Mouse (Mus musculus) MEL (cell line): ENCODE measurements at regions not wholly inside any gene's neighbourhood (a gene's known extent, or its start where the extent isn't known, plus 50 kb on each side); places are given as distances from the start of the nearest gene placed in this dataset.

Experiments used
- DNase-seq: peaks from one replicate; pipeline ENCODE4 v3.0.0; 2011; ENCODE audit warnings: low read depth, low spot score
- H3K27ac ChIP-seq: 2 replicates; pipeline ENCODE4 v1.5.1; 2012; ENCODE audit warnings: low read depth, mild to moderate bottlenecking, control low read depth, low read length, moderate library complexity; ENCODE audit not compliant: control insufficient read depth
- H3K27me3 ChIP-seq, 2 experiments: fragments of 150-350 bp in 1 of 2; sonication (generic) in 1 of 2; 2 replicates each; pipeline ENCODE4 v1.6.1; 2012; ENCODE audit warnings: low read length in 2 of 2, mild to moderate bottlenecking in 2 of 2, improper control_type of control experiment in 1 of 2, moderate library complexity in 1 of 2; ENCODE audit not compliant: insufficient read depth in 2 of 2, control insufficient read depth in 1 of 2
- H3K36me3 ChIP-seq, 2 experiments: 2 replicates each; pipeline ENCODE4 v1.6.1; 2012 to 2014; ENCODE audit warnings: low read length in 2 of 2, improper control_type of control experiment in 1 of 2, inconsistent platforms in 1 of 2, mild to moderate bottlenecking in 1 of 2; ENCODE audit not compliant: insufficient read depth in 2 of 2, control insufficient read depth in 1 of 2
- H3K4me1 ChIP-seq, 2 experiments: fragments of 150-350 bp in 1 of 2; sonication (generic) in 1 of 2; 2 replicates each; pipeline ENCODE4 v1.6.1; 2012; ENCODE audit warnings: low read length in 2 of 2, improper control_type of control experiment in 1 of 2, mild to moderate bottlenecking in 1 of 2; ENCODE audit not compliant: insufficient read depth in 2 of 2, control insufficient read depth in 1 of 2
- H3K4me3 ChIP-seq, 2 experiments: fragments of 150-350 bp in 1 of 2; sonication (generic) in 1 of 2; 2 replicates each; pipeline ENCODE4 v1.5.1; 2012; ENCODE audit warnings: low read depth in 2 of 2, low read length in 2 of 2, mild to moderate bottlenecking in 2 of 2, moderate library complexity in 2 of 2, control low read depth in 1 of 2, improper control_type of control experiment in 1 of 2; ENCODE audit not compliant: control insufficient read depth in 1 of 2, insufficient read depth in 1 of 2
- H3K79me2 ChIP-seq: 2 replicates; pipeline ENCODE4 v1.6.1; 2012; ENCODE audit warnings: mild to moderate bottlenecking, low read length, moderate library complexity; ENCODE audit not compliant: control insufficient read depth, poor library complexity, insufficient read depth
- H3K9ac ChIP-seq: 2 replicates; pipeline ENCODE4 v1.6.1; 2012; ENCODE audit warnings: low read depth, mild to moderate bottlenecking, control low read depth, low read length, moderate library complexity; ENCODE audit not compliant: control insufficient read depth, poor library complexity, severe bottlenecking
- H3K9me3 ChIP-seq: fragments of 150-350 bp; sonication (generic); replicated peaks from 2 replicates; pipeline ENCODE4 v1.6.1; 2012; ENCODE audit warnings: mild to moderate bottlenecking, low read length, improper control_type of control experiment, moderate library complexity; ENCODE audit not compliant: insufficient read depth
- CHD1 ChIP-seq: IDR thresholded peaks from 2 replicates; pipeline ENCODE4 v1.6.1; 2012; ENCODE audit warnings: low read depth, mild to moderate bottlenecking, inconsistent platforms, low read length, improper control_type of control experiment
- CHD2 ChIP-seq: IDR thresholded peaks from 2 replicates; pipeline ENCODE4 v1.6.1; 2011; ENCODE audit warnings: low read length, improper control_type of control experiment
- CTCF ChIP-seq, 3 experiments: IDR thresholded peaks in 2 of 3; conservative IDR thresholded peaks in 1 of 3; 2 replicates each; pipeline ENCODE4 v1.5.1; 2011 to 2012; ENCODE audit warnings: low read length in 3 of 3, low read depth in 2 of 3, mild to moderate bottlenecking in 2 of 3, improper control_type of control experiment in 1 of 3, inconsistent platforms in 1 of 3, mixed read lengths in 1 of 3, moderate library complexity in 1 of 3; ENCODE audit not compliant: control insufficient read depth in 1 of 3, insufficient read depth in 1 of 3, poor library complexity in 1 of 3, severe bottlenecking in 1 of 3
- E2F4 ChIP-seq: IDR thresholded peaks from 2 replicates; pipeline ENCODE4 v1.6.1; 2011; ENCODE audit warnings: low read depth, low read length, improper control_type of control experiment, borderline replicate concordance
- ELF1 ChIP-seq: IDR thresholded peaks from 2 replicates; pipeline ENCODE4 v1.6.1; 2014; ENCODE audit warnings: low read depth, mild to moderate bottlenecking, inconsistent platforms, low read length, improper control_type of control experiment, moderate library complexity
- EP300 ChIP-seq, 2 experiments: IDR thresholded peaks; 2 replicates each; pipeline ENCODE4 v1.6.1; 2011; ENCODE audit warnings: improper control_type of control experiment in 2 of 2, low read length in 2 of 2, low read depth in 1 of 2, mild to moderate bottlenecking in 1 of 2
- ETS1 ChIP-seq: IDR thresholded peaks from 2 replicates; pipeline ENCODE4 v1.6.1; 2012; ENCODE audit warnings: low read depth, mild to moderate bottlenecking, inconsistent platforms, low read length, improper control_type of control experiment, moderate library complexity
- HCFC1 ChIP-seq: IDR thresholded peaks from 2 replicates; pipeline ENCODE4 v1.6.1; 2012; ENCODE audit warnings: low read depth, mild to moderate bottlenecking, inconsistent platforms, low read length, improper control_type of control experiment, moderate library complexity
- JUND ChIP-seq: IDR thresholded peaks from 2 replicates; pipeline ENCODE4 v1.6.1; 2011; ENCODE audit warnings: low read depth, mild to moderate bottlenecking, improper control_type of control experiment, low read length
- MAX ChIP-seq: IDR thresholded peaks from 2 replicates; pipeline ENCODE4 v1.6.1; 2011; ENCODE audit warnings: low read length, improper control_type of control experiment
- MAZ ChIP-seq: IDR thresholded peaks from 2 replicates; pipeline ENCODE4 v1.6.1; 2012; ENCODE audit warnings: low read depth, mild to moderate bottlenecking, inconsistent platforms, low read length, improper control_type of control experiment
- MEF2A ChIP-seq: IDR thresholded peaks from 2 replicates; pipeline ENCODE4 v1.6.1; 2014; ENCODE audit warnings: low read depth, mild to moderate bottlenecking, inconsistent platforms, low read length, improper control_type of control experiment; ENCODE audit not compliant: poor library complexity, insufficient replicate concordance, severe bottlenecking; ENCODE audit errors: extremely low read depth
- MYB ChIP-seq: IDR thresholded peaks from 2 replicates; pipeline ENCODE4 v1.6.1; 2011; ENCODE audit warnings: mild to moderate bottlenecking, low read depth, low read length, improper control_type of control experiment
- MYC ChIP-seq: IDR thresholded peaks from 2 replicates; pipeline ENCODE4 v1.6.1; 2011; ENCODE audit warnings: low read depth, mild to moderate bottlenecking, low read length, improper control_type of control experiment, moderate library complexity
- NELFE ChIP-seq: IDR thresholded peaks from 2 replicates; pipeline ENCODE4 v1.6.1; 2011; ENCODE audit warnings: low read depth, low read length, improper control_type of control experiment
- NRF1 ChIP-seq: IDR thresholded peaks from 2 replicates; pipeline ENCODE4 v1.6.1; 2014; ENCODE audit warnings: low read depth, mild to moderate bottlenecking, inconsistent platforms, low read length, improper control_type of control experiment, moderate library complexity; ENCODE audit not compliant: poor library complexity, insufficient read depth, severe bottlenecking
- POLR2A ChIP-seq, 2 experiments: IDR thresholded peaks; 2 replicates each; pipeline ENCODE4 v1.6.1; 2011 to 2012; ENCODE audit warnings: low read length in 2 of 2, mild to moderate bottlenecking in 2 of 2, control low read depth in 1 of 2, improper control_type of control experiment in 1 of 2, low read depth in 1 of 2, moderate library complexity in 1 of 2; ENCODE audit not compliant: control insufficient read depth in 1 of 2, insufficient read depth in 1 of 2, poor library complexity in 1 of 2
- POLR2AphosphoS5 ChIP-seq: IDR thresholded peaks from 2 replicates; pipeline ENCODE4 v1.6.1; 2012; ENCODE audit warnings: low read depth, borderline replicate concordance, mild to moderate bottlenecking, inconsistent platforms, low read length, moderate library complexity, mixed read lengths
- RAD21 ChIP-seq: IDR thresholded peaks from 2 replicates; pipeline ENCODE4 v1.6.1; 2011; ENCODE audit warnings: mild to moderate bottlenecking, low read depth, low read length, improper control_type of control experiment
- SIN3A ChIP-seq: IDR thresholded peaks from 2 replicates; pipeline ENCODE4 v1.6.1; 2012; ENCODE audit warnings: low read length, improper control_type of control experiment, inconsistent platforms
- SMC3 ChIP-seq: IDR thresholded peaks from 2 replicates; pipeline ENCODE4 v1.6.1; 2011; ENCODE audit warnings: low read depth, low read length, improper control_type of control experiment
- TAL1 ChIP-seq: IDR thresholded peaks from 2 replicates; pipeline ENCODE4 v1.6.1; 2012; ENCODE audit warnings: mild to moderate bottlenecking, inconsistent platforms, low read length, moderate library complexity, mixed read lengths
- TBP ChIP-seq: IDR thresholded peaks from 2 replicates; pipeline ENCODE4 v1.8.0; 2011; ENCODE audit warnings: low read depth, low read length, improper control_type of control experiment
- TCF12 ChIP-seq: IDR thresholded peaks from 2 replicates; pipeline ENCODE4 v1.6.1; 2014; ENCODE audit warnings: low read depth, mild to moderate bottlenecking, inconsistent platforms, low read length, improper control_type of control experiment, moderate library complexity
- USF2 ChIP-seq, 2 experiments: IDR thresholded peaks; 2 replicates each; pipeline ENCODE4 v1.6.1; 2011 to 2012; ENCODE audit warnings: improper control_type of control experiment in 2 of 2, low read length in 2 of 2, borderline replicate concordance in 1 of 2, inconsistent platforms in 1 of 2, low read depth in 1 of 2, mild to moderate bottlenecking in 1 of 2; ENCODE audit not compliant: insufficient read depth in 1 of 2
- ZC3H11A ChIP-seq: IDR thresholded peaks from 2 replicates; pipeline ENCODE4 v1.6.1; 2012; ENCODE audit warnings: low read depth, mild to moderate bottlenecking, inconsistent platforms, low read length, improper control_type of control experiment
- ZKSCAN1 ChIP-seq: IDR thresholded peaks from 2 replicates; pipeline ENCODE4 v1.6.1; 2012; ENCODE audit warnings: low read depth, mild to moderate bottlenecking, inconsistent platforms, low read length, improper control_type of control experiment, moderate library complexity
- ZNF384 ChIP-seq: IDR thresholded peaks from 2 replicates; pipeline ENCODE4 v1.6.1; 2012; ENCODE audit warnings: low read depth, mild to moderate bottlenecking, inconsistent platforms, low read length, improper control_type of control experiment

- Histone ChIP-seq H3K4me1 (no peaks in the 10 kb centered on the region), H3K9me3 (no peaks in the 10 kb centered on the region), H3K4me3 (no peak overlapping the region), H3K9ac (no peak overlapping the region), H3K79me2 (no peaks in the 10 kb centered on the region), H3K36me3 (no peaks in the 10 kb centered on the region), H3K27ac (no peak overlapping the region), H3K27me3 (no peaks in the 10 kb centered on the region)
- DNase-seq = no peak
- no peak for TF ChIP-seq E2F4
- no peak for TF ChIP-seq TAL1
- TF ChIP-seq ZKSCAN1 = no peak
- TF ChIP-seq HCFC1 = no peak
- no peak for TF ChIP-seq ZC3H11A
- TF ChIP-seq ZNF384 = no peak
- no peak for TF ChIP-seq JUND
- no peak for TF ChIP-seq CTCF (IDR thresholded peaks at IDR 0.05 in 2 of 3, conservative IDR thresholded peaks at IDR 0.05 in 1 of 3; ENCODE audit: control insufficient read depth in 1 of 3, insufficient read depth in 1 of 3, low read depth in 2 of 3, low read length in 3 of 3, poor library complexity in 1 of 3, severe bottlenecking in 1 of 3)
- no peak for TF ChIP-seq NRF1
- no peak for TF ChIP-seq MYB
- TF ChIP-seq POLR2A (IDR thresholded peaks at IDR 0.05; ENCODE audit: control insufficient read depth in 1 of 2, insufficient read depth in 1 of 2, low read depth in 1 of 2, low read length in 2 of 2, poor library complexity in 1 of 2) = no peak
- TF ChIP-seq TCF12 = no peak
- no peak for TF ChIP-seq CHD1
- TF ChIP-seq SMC3 = no peak
- TF ChIP-seq MEF2A = no peak
- TF ChIP-seq ETS1 = no peak
- no peak for TF ChIP-seq MAX
- no peak for TF ChIP-seq TBP
These were observed 412.1 kb upstream of the Atp11b start for GRCm38 (mm10) chr3:35341840-35342239.

- no peaks in the 10 kb centered on the region for H3K36me3 ChIP-seq
- no peaks in the 10 kb centered on the region for H3K27me3 ChIP-seq
- H3K9me3 ChIP-seq = no peaks in the 10 kb centered on the region
- H3K4me3 ChIP-seq = no peak overlapping the region
- H3K9ac ChIP-seq = no peak overlapping the region
- no peaks in the 10 kb centered on the region for H3K4me1 ChIP-seq
- H3K79me2 ChIP-seq = no peaks in the 10 kb centered on the region
- no peak for DNase-seq
- H3K27ac ChIP-seq = no peak overlapping the region
- TF ChIP-seq MAX = no peak
- no peak for TF ChIP-seq POLR2A (IDR thresholded peaks at IDR 0.05; ENCODE audit: control insufficient read depth in 1 of 2, insufficient read depth in 1 of 2, low read depth in 1 of 2, low read length in 2 of 2, poor library complexity in 1 of 2)
- no peak for TF ChIP-seq SIN3A
- TF ChIP-seq MAZ = no peak
- no peak for TF ChIP-seq POLR2AphosphoS5
- TF ChIP-seq MYB = no peak
- no peak for TF ChIP-seq NELFE
- TF ChIP-seq USF2 (IDR thresholded peaks at IDR 0.05; ENCODE audit: borderline replicate concordance in 1 of 2, insufficient read depth in 1 of 2, low read depth in 1 of 2, low read length in 2 of 2) = no peak
- TF ChIP-seq ETS1 = no peak
- no peak for TF ChIP-seq MEF2A
- TF ChIP-seq TBP = no peak
- no peak for TF ChIP-seq E2F4
- no peak for TF ChIP-seq RAD21
- no peak for TF ChIP-seq EP300 (IDR thresholded peaks at IDR 0.05; ENCODE audit: low read depth in 1 of 2, low read length in 2 of 2)
- no peak for TF ChIP-seq MYC
- no peak for TF ChIP-seq HCFC1
- TF ChIP-seq CHD2 = no peak
- TF ChIP-seq TAL1 = no peak
- TF ChIP-seq ELF1 = no peak
- TF ChIP-seq, all 39 proteins: peak for 0
These were observed 411.3 kb upstream of the Atp11b start for GRCm38 (mm10) chr3:35342584-35342983.
